Mouse (Mus musculus): ENCODE results near the gene Cdc42bpa. TPM values are rescaled to one million over a fixed set of nuclear protein-coding genes. Genes with fewer than 3 reads are reported as not detected.

Cdc42bpa gene
- polyA plus RNA-seq, 1 experiment from 2014 or later = 18.5 TPM

DNA sequence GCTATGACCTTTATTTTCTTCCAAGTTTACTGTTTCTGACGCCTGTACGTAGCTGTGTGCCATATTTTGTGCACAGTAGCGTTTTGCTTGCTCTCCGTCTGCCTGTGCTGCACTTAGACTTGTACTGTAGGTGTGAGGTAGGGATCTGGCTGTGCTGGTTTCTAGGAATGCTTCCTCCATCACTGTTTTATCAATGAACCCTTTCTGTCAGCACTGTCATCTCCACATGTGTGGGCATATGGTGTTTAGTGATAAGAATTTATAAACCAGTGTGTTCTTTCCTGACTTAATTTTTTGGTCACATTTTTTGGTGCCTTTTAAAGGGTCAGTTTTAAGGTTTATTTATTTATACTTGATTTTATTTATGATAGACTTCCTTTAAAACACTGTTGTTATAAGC, 188.3 kb downstream of the Cdc42bpa start:
- 91% methylated on average over 4 of the region's 4 CpGs for WGBS
- Histone ChIP-seq H3K9ac (no peak overlapping the region), H3K9me3 (replicated peaks) (no peaks in the 10 kb centered on the region), H3K4me2 (no peak overlapping the region), H3K4me1 (no peaks in the 10 kb centered on the region), H3K4me3 (replicated peaks) (no peak overlapping the region), H3K36me3 (peaks cover 62% of the 10 kb centered on the region), H3K27ac (peak overlapping the region; percentile 1; the same call in 1 of the 2 replicates), H3K27me3 (no peaks in the 10 kb centered on the region)
- no peak; the same call in 1 of the 2 replicates for ATAC-seq (replicated peaks; ENCODE audit: low FRiP score)

DNA sequence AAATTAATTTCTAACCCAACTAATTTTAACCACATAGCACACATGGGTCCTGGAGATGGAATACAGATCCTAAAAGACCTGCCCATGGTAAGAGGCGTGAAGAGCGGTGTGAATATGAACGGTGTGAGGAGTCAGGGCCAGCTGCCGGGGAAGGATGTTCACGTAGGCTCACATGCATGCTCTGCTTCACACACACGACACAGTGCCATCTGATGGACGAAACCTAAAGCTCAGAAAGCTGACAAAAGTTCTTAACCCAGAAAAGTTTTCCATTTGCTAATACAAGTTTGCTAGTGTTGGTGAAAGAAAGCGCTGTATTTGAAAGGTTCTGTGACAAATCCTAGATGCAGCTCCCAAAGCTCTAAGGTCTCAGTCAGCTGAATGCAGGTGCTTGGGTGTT, 190.9 kb downstream of the Cdc42bpa start:
- Histone ChIP-seq H3K9ac (no peak overlapping the region), H3K4me3 (replicated peaks) (no peak overlapping the region), H3K27me3 (no peaks in the 10 kb centered on the region), H3K36me3 (peaks cover 54% of the 10 kb centered on the region), H3K4me2 (no peak overlapping the region), H3K27ac (no peak overlapping the region), H3K9me3 (replicated peaks) (no peaks in the 10 kb centered on the region), H3K4me1 (peaks cover 7% of the 10 kb centered on the region)
- ATAC-seq (replicated peaks; ENCODE audit: low FRiP score) = no peak
- 80% methylated on average over 8 of the region's 8 CpGs for WGBS

DNA sequence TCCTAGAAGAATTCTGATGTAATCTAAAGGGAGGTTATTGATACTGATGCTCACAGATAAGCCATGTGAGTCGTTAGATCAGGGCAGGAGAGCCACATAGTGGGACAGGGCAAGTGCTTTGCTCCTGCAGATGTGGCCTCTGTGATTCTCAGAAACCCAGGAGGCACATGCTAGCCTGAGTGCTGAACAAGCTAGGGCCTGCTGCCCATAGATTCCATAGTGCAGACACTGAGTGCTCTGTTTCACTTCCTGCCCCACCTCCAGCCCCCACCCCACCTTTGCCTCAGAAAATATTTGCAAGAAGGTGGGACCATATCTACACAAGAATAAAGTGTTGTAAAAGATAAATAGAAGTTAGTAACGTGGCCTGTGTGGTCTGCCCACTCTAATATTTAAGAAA, 198.4 kb downstream of the Cdc42bpa start:
- Histone ChIP-seq H3K9me3 (replicated peaks) (no peaks in the 10 kb centered on the region), H3K27me3 (no peaks in the 10 kb centered on the region), H3K4me2 (no peak overlapping the region), H3K9ac (no peak overlapping the region), H3K36me3 (peaks cover 35% of the 10 kb centered on the region), H3K4me3 (replicated peaks) (no peak overlapping the region), H3K27ac (no peak overlapping the region), H3K4me1 (peaks cover 17% of the 10 kb centered on the region)
- no peak for ATAC-seq (replicated peaks; ENCODE audit: low FRiP score)
- 74% methylated on average over 2 of the region's 2 CpGs for WGBS

DNA sequence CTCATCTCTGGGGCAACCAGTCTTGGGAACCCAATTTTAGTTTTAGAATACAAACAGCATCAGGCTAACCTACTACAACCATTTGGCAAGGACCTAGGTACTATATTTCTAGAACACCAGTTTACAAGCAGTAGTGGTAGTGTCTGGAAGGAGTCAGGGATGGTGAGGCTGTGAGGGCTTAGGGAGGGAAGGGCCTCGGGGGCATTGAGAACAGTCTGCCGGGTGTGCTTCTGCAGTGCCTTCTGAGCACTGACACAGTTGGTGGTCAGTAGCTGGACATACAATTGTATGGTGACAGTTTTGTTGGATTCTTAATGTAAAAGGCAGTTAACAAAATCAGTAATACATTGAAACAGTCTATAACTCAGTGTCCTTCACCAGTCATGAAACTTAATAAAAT, 200.3 kb downstream of the Cdc42bpa start:
- no peak overlapping the region for H3K4me3 ChIP-seq (replicated peaks)
- no peak overlapping the region for H3K27ac ChIP-seq
- H3K27me3 ChIP-seq = no peaks in the 10 kb centered on the region
- H3K4me1 ChIP-seq = peaks cover 13% of the 10 kb centered on the region
- 66% methylated on average over 2 of the region's 2 CpGs for WGBS
- no peak for ATAC-seq (replicated peaks; ENCODE audit: low FRiP score)
- no peak overlapping the region for H3K4me2 ChIP-seq
- H3K9me3 ChIP-seq (replicated peaks) = no peaks in the 10 kb centered on the region
- no peak overlapping the region for H3K9ac ChIP-seq
- H3K36me3 ChIP-seq = peaks cover 32% of the 10 kb centered on the region

DNA sequence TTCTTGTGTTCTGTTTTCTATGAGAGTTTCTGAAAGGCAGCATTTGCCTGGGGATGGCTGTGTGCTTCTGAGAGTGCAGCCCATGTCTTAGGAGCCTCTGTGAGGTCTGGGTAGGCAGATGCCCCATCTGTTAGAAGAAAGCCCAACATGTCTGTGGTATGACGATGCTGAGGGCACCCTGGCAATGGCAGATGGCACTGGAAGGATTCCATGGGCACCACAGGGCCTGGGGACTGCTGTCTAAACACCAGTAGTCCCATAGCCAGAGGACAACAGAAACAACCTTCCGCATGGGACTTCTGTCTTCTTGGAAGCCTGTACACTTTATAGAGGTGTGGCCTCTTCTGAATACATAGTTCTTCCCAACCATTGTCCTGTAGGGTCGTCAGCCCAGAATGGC, 200.9 kb downstream of the Cdc42bpa start:
- 77% methylated on average over 3 of the region's 3 CpGs for WGBS
- Histone ChIP-seq H3K4me2 (no peak overlapping the region), H3K9ac (no peak overlapping the region), H3K27ac (no peak overlapping the region), H3K4me3 (replicated peaks) (no peak overlapping the region), H3K27me3 (no peaks in the 10 kb centered on the region), H3K36me3 (peaks cover 37% of the 10 kb centered on the region), H3K9me3 (replicated peaks) (no peaks in the 10 kb centered on the region), H3K4me1 (peaks cover 10% of the 10 kb centered on the region; the same call in 1 of the 2 replicates)
- no peak for ATAC-seq (replicated peaks; ENCODE audit: low FRiP score)

DNA sequence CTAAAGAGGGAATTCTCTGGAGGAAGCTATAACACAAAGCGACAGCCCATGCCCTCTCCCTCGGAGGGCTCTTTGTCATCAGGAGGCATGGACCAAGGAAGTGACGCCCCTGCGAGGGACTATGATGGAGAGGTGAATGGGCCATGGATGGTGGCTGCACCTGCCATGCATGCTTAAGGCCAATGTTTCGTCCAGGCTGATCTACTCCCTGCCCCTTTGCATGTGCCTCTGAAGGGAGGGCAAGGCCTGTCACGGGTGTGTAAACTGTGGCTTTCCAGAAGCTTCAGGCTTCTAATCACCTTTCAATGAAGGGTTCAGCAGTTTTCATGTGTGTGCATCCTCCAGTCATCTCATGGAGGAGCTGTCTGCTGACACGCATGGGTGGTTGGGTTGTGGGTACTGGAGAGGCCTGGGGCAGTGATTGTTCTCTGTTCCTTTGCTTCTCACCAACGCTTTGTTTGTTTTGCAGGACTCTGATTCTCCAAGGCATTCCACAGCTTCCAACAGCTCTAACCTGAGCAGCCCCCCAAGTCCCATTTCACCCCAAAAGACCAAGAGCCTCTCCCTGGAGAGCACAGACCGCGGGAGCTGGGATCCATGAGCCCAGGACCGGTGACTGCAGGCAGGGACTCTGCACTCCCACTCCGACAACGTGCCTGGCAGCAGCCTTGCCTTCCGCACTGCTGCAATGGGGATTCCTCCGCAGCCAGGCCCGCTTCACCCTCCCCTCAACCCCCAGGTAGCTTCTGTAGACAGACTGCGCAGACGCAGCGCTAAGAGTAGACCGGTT, 201.5 kb downstream of the Cdc42bpa start:
- Histone ChIP-seq H3K4me3 (replicated peaks) (no peak overlapping the region), H3K9me3 (replicated peaks) (no peaks in the 10 kb centered on the region), H3K27me3 (no peaks in the 10 kb centered on the region), H3K4me1 (peaks cover 10% of the 10 kb centered on the region; the same call in 1 of the 2 replicates), H3K4me2 (no peak overlapping the region), H3K9ac (no peak overlapping the region), H3K27ac (peak overlapping the region; percentile 51; the same call in 1 of the 2 replicates), H3K36me3 (peaks cover 37% of the 10 kb centered on the region)
- ATAC-seq (replicated peaks; ENCODE audit: low FRiP score) = peak; percentile 81
- WGBS = 74% methylated on average over 20 of the region's 20 CpGs

DNA sequence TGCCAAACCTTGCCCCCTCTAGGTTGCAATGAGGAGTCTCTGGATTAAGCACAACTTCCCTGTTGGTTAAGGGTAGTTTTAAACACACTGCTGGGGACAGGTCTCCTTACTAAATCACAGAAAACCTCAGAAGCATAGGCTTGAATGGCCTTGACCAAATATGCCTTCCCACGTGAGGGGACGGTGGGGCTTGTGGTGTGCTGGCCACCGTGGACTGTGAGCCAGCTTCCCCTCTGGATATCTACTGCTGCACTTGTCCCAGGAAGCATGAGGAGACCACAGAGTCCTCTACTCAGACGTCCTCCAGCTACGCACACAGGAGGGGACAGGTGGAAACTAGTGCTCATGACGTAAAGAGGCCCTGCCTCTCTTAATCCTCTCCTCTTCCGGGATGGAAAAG, 202.7 kb downstream of the Cdc42bpa start:
- 86% methylated on average over 7 of the region's 7 CpGs for WGBS
- no peak overlapping the region for H3K9ac ChIP-seq
- no peak overlapping the region for H3K27ac ChIP-seq
- no peaks in the 10 kb centered on the region for H3K9me3 ChIP-seq (replicated peaks)
- peaks cover 37% of the 10 kb centered on the region for H3K36me3 ChIP-seq
- ATAC-seq (replicated peaks; ENCODE audit: low FRiP score) = no peak
- no peaks in the 10 kb centered on the region for H3K27me3 ChIP-seq
- no peak overlapping the region for H3K4me3 ChIP-seq (replicated peaks)
- no peak overlapping the region for H3K4me2 ChIP-seq
- H3K4me1 ChIP-seq = peaks cover 10% of the 10 kb centered on the region; the same call in 1 of the 2 replicates

DNA sequence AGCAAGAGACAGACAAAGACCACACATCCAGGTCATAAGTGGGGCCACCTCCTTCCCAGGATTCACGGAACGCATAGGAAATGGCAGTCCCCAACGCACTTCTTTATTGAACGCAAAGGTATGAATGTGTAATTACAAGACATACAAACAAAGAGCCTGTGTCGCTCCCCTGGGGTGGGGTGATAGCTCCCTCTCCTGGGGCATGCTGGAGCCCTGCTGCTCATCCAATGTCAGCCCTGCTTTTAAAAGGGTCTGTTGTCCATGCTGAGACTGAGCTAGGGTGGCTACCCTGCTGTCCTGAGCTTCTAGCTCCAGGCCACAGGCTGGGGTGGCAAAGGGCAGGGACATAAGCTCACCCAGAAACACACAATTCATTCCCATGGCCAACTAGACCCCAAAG, 206.3 kb downstream of the Cdc42bpa start:
- H3K4me3 ChIP-seq (replicated peaks) = no peak overlapping the region
- H3K4me1 ChIP-seq = peaks cover 5% of the 10 kb centered on the region; the same call in 1 of the 2 replicates
- H3K9ac ChIP-seq = no peak overlapping the region
- no peaks in the 10 kb centered on the region for H3K27me3 ChIP-seq
- no peak overlapping the region for H3K4me2 ChIP-seq
- no peak overlapping the region for H3K27ac ChIP-seq
- 89% methylated on average over 5 of the region's 5 CpGs for WGBS
- H3K9me3 ChIP-seq (replicated peaks) = no peaks in the 10 kb centered on the region
- H3K36me3 ChIP-seq = peaks cover 24% of the 10 kb centered on the region
- no peak for ATAC-seq (replicated peaks; ENCODE audit: low FRiP score)

DNA sequence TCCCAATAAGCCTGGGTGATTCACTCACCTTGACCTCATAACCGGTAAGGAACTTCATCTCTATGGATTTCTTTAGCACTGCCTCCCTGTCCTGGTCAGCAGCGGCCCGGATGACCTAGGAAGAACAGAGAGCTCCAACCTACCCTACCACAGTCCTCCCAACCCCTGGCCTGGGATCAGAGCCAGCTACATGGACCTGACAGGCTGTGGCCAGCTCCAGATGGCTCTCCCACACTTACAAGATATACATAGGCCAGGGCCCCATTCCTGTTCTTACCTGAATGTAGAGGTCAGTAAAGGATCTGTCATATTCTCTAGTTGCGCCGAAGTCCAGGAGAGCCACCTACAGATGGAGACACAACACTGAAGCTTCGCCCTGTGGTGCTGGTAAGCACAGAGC, 208.0 kb downstream of the Cdc42bpa start:
- no peak for ATAC-seq (replicated peaks; ENCODE audit: low FRiP score)
- Histone ChIP-seq H3K36me3 (peaks cover 8% of the 10 kb centered on the region), H3K27ac (no peak overlapping the region), H3K27me3 (no peaks in the 10 kb centered on the region), H3K4me1 (no peaks in the 10 kb centered on the region), H3K9ac (no peak overlapping the region), H3K4me3 (replicated peaks) (no peak overlapping the region), H3K9me3 (replicated peaks) (no peaks in the 10 kb centered on the region), H3K4me2 (no peak overlapping the region)
- 89% methylated on average over 6 of the region's 6 CpGs for WGBS

DNA sequence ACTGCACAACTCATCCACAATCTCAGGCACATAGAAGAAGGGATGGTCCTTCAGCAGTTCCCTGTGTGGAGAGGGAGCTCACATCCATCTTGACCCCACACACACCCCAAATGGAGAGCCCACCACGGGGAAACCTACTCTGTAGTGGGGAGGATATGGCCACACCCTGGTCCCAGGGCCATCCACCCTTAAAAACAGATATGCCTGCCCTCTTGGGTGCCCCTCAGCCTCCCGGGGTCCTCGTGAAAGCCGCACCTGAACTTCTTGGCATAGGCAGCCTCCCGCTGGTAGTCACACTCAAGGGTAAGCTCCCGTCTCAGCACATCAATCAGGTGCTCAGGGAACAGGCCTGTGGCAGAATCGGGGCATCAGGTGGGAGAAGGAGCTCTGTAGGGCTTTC, 208.9 kb downstream of the Cdc42bpa start:
- Histone ChIP-seq H3K4me3 (replicated peaks) (no peak overlapping the region), H3K27ac (no peak overlapping the region), H3K27me3 (no peaks in the 10 kb centered on the region), H3K36me3 (peaks cover 5% of the 10 kb centered on the region), H3K4me2 (no peak overlapping the region), H3K9ac (no peak overlapping the region), H3K9me3 (replicated peaks) (no peaks in the 10 kb centered on the region), H3K4me1 (no peaks in the 10 kb centered on the region)
- ATAC-seq (replicated peaks; ENCODE audit: low FRiP score) = no peak
- WGBS = 91% methylated on average over 7 of the region's 7 CpGs

DNA sequence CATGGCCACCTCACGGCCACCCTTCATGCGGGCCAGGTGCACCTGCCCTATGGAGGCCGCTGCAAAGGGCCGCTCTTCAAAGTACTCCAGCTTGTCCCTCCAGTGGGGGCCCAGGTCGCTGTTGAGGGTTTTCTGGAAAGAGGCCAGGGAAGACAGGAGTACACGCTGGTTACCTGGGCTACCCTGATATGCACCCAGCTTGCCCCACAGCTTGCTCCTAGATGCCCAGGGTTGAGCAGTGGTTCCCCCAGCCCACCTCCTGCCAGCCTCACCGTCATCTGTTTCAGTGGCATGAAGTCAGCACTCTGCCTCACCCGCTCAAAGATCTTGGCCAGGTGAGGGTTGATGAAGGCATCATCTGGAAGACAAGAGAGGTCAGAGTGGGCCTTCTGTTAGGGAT, 209.8 kb downstream of the Cdc42bpa start:
- no peaks in the 10 kb centered on the region for H3K4me1 ChIP-seq
- H3K4me3 ChIP-seq (replicated peaks) = no peak overlapping the region
- H3K27me3 ChIP-seq = no peaks in the 10 kb centered on the region
- H3K4me2 ChIP-seq = no peak overlapping the region
- peaks cover 5% of the 10 kb centered on the region for H3K36me3 ChIP-seq
- no peaks in the 10 kb centered on the region for H3K9me3 ChIP-seq (replicated peaks)
- H3K9ac ChIP-seq = no peak overlapping the region
- ATAC-seq (replicated peaks; ENCODE audit: low FRiP score) = no peak
- 90% methylated on average over 8 of the region's 8 CpGs for WGBS
- H3K27ac ChIP-seq = no peak overlapping the region

DNA sequence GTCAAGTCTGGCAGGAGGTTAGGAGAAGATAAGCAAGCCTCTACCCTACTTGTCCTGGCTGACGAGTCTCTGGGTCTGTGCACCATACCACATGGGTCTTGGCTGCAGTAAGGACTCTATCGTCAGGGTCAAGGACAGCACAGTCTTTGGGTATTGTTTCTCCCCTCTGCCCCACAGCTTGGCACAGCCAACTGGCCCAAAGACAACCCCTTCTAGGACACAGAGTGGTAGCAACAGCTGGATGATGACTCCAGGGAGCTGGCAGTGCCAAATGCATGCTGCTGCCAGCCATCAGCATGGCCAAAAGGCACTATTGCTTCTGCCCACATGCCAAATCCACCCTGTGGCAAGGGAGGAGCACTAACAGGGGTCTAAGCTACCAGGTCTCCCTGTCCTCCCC, 211.6 kb downstream of the Cdc42bpa start:
- WGBS = 93% methylated on average over 2 of the region's 2 CpGs
- H3K27me3 ChIP-seq = no peaks in the 10 kb centered on the region
- ATAC-seq (replicated peaks; ENCODE audit: low FRiP score) = no peak
- H3K27ac ChIP-seq = no peak overlapping the region
- no peak overlapping the region for H3K4me3 ChIP-seq (replicated peaks)
- H3K9ac ChIP-seq = no peak overlapping the region
- peaks cover 8% of the 10 kb centered on the region; the same call in 1 of the 2 replicates for H3K4me1 ChIP-seq
- H3K36me3 ChIP-seq = no peaks in the 10 kb centered on the region; the same call in 1 of the 2 replicates
- H3K9me3 ChIP-seq (replicated peaks) = no peaks in the 10 kb centered on the region
- H3K4me2 ChIP-seq = no peak overlapping the region

DNA sequence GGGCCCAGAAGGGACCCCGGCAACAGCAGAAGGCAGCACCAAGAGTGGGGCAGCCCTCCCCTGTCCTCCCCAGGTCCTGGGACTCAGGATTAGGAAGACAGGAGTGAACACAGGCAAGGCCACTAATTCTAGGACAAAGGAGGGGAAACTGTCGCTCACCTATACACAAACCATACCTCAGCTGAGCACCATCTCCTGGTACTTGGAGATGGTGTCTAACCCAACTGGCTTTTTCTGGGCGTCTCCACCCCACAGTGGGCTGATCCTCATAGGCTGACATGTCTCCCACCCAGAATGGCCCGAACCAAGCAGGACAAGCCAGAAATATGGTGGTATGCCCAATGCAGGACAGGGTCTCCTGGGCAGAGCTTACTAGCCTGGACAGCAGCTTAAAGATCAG, 212.3 kb downstream of the Cdc42bpa start:
- ATAC-seq (replicated peaks; ENCODE audit: low FRiP score) = no peak
- Histone ChIP-seq H3K4me3 (replicated peaks) (no peak overlapping the region), H3K9ac (no peak overlapping the region), H3K27me3 (no peaks in the 10 kb centered on the region), H3K27ac (no peak overlapping the region), H3K36me3 (no peaks in the 10 kb centered on the region), H3K4me1 (peaks cover 8% of the 10 kb centered on the region; the same call in 1 of the 2 replicates), H3K9me3 (replicated peaks) (no peaks in the 10 kb centered on the region), H3K4me2 (no peak overlapping the region)
- WGBS = 92% methylated on average over 4 of the region's 4 CpGs

Data from kidney, embryonic 15.5 days (tissue).